Mouse (Mus musculus) kidney, adult 9 months (tissue): ENCODE data around the gene Noc2l.

ENCODE experiments used
- DNase-seq: peaks from one replicate; pipeline ENCODE4 v3.0.0; 2022

Gene Noc2l

DNA sequence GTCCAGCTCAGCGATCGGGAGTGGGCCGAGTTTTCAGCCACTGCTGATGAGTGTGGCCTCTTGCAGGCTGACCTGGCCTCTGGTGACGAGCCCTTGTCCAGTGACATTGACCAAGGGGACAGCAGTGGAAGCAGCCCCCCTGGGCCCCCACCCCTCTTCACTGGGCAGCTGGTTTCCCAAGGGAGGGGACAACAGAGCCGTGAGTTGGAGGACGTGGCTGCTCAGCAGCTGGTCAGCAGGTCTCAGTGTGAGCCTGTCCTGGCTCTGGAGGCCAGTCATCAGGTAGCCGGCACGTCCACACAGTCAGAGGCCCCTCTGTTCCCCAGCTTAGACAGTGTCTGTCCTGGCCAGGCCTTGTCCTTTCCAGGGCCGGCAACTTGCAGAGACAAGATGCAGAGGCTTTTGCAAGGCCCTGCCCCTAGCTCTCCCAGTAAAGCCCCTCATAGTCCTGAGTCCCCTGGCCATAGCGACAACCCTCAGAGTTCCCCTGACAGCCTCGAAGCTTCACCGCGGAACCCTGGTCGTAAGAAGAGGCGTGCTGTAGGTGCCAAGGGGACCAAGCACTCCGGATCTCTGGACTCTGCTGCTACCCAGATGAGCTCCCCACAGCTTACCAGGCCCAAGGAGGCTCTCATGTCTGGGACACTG lies 18.7 kb upstream of the Noc2l start:
- no peak for DNase-seq

DNA sequence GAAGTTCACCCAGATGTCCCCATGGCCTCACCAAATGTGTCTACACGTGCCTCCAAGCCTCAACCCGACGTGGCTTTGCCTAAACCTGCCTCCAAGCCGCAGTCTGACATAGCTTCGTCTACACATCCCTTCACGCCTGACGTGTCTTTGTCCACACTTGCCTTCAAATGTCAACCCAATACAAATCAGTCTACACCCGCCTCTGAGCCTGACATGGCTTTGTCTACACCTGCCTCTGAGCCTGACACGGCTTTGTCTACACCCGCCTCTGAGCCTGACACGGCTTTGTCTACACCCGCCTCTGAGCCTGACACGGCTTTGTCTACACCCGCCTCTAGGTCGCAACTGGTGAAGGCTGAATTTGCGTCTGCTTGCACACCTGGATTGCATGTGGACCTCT lies 18.0 kb upstream of the Noc2l start:
- DNase-seq: no peak

- DNase-seq: no peak
Measured at GRCm38 (mm10) chr4:156219936-156220335, 15.9 kb upstream of the Noc2l start.

GRCm38 (mm10) chr4:156224276-156224675 lies 11.5 kb upstream of the Noc2l start:
- DNase-seq: no peak

GRCm38 (mm10) chr4:156227752-156228392 lies 7.9 kb upstream of the Noc2l start:
- DNase-seq: no peak

DNA sequence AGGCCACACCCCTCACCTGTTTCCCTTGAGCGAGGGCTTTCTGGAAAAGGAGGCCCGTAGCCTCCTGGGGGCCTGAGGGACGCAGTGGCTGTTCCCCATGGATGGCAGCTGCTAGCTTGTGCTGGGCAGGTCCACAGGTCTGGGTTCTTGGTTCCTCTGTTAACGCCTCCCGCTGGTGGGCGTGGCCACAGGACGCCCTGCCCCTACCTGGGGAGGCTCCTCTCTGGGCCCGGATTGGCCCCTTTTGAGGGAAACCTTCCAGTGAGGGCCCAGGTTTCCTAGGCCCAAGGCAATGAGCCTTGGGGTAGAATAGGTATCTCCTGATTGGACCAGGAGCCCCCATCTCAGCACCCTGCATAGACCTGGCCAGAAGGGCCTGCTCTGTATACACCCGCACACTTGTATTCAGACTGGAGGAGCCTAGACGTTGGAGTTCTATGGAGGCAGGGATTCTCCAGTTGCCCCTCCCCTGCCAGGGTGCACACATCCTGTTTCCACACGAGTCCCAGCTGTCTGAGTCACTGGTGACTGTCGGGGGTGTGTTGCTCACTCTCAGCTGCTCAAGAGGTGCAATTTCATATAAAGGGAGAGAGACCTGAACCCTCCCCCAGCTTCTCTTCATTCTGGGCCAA lies 7.3 kb upstream of the Noc2l start:
- DNase-seq: peak; percentile 25

- no peak for DNase-seq
Measured at GRCm38 (mm10) chr4:156234021-156234501, 1.7 kb upstream of the Noc2l start.

- peak; percentile 67 for DNase-seq
Measured at GRCm38 (mm10) chr4:156234701-156235213, 1.1 kb upstream of the Noc2l start, which contains the start of gene Plekhn1. Gene Plekhn1 (minus strand): TSS chr4:156234857.

GRCm38 (mm10) chr4:156235360-156235770 lies 445 bp upstream of the Noc2l start:
- DNase-seq: peak; percentile 19

- no peak for DNase-seq
Measured at GRCm38 (mm10) chr4:156236651-156237447, 1.0 kb downstream of the Noc2l start.

DNA sequence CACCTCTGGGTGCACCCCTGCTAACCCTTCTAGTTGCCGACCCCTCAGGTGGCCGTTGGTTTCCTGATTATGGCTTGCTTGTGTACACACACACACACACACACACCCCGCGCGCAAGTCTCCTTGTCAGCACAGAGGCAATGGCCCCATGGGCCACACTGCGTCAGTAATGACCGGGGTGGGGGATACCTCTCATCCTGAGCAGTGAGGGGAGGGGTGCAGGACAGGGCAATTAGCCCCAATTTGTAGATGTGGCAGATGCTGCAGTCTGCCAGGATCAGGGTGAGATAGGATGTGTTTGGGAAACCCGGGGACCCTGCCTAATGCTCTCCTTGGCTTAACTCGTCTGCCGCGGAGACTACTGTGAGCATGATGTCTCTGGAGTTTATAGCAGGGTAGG lies 13.8 kb downstream of the Noc2l start:
- no peak for DNase-seq

GRCm38 (mm10) chr4:156251081-156251480 lies 15.3 kb downstream of the Noc2l start:
- DNase-seq: peak; percentile 15

DNA sequence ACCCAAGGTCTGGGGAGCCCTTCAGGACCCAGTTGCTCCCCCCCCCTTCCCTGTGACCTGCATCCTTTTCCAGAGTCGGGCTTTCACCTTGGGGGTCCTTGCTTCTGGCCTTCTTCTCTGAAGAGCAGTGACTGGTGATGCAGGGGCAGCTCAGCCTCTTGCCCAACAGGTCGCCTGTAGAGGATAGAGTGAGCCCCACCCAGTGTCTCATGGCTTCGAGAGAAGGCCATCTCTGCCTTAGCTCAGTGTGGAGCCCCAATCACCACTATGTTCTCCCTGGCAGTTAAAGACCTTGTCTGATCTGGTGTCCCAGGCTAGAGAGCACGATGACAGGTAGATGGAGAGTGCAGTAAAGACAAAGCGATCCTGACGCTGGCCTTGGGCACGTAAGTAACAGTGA lies 16.3 kb downstream of the Noc2l start:
- DNase-seq: no peak

DNA sequence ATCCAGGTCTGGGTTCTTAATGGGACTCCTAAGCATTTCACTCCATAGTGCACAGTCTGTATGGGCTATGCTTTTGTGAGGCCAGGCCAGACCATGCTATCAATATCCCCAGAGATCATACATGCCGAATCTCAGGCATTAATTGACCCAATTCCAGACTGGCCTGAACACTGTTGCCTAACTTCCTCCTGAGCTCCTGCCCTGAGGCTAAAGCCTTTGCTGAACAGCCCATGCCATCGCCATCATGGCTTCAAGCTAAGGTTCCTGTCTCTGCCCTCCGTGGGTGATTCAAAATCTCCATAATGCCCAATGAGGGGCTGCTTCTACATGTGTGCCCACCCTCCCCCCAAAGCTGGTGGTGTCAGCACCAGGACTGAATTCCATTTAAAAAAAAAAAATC lies 16.8 kb downstream of the Noc2l start:
- no peak for DNase-seq

DNA sequence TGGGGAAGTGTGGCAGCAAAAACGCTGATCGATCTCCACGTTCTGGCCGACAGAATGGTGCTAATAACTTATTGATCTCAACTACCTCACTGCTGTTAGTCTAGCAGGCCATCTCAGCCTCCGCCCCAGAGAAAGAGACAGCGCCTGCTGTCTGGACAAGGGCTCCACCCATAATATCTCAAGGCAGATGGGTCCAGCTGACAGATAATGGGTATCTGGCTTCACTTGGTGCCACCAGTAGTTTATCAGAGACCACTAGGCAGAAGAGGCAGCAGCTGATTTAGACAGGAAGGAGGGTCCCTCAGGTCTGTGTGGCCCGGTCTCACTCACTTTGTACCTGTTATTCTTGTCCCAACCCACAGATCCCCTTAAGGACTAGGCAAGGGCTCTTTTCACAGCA lies 17.2 kb downstream of the Noc2l start:
- DNase-seq: no peak

DNA sequence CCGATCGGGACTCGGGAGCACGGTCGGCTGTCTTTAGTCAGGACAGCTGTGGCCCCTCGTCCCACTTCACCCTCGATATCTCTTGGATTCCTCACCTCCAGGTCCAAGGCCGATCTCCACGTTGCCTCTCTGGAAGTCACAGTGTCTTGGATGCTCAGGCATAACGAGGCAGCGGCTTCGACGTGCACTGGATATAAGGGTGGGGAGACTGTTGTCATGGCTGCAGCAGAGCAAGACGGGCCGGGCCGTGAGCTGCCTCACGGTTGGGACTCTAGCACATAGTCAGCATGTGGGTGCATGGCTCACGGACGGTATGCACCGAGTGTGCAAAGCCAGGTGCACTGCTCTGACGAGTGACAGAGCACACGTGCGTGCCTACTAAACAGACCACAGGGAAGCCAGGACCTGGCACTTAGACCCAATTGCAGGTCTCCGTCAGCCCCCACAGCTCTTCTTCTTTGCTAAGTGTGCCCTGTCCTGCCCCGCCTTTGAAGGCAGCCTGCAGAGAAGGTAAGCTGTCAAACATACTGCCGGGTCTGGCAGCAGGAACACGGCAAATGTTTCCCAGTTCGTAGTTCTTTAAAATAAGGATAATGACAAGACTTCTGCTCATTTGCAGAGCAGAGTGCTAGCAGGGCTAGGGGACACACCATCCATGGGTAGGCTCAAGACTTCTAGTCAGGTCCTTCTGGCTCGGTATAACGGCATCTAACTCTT lies 18.7 kb downstream of the Noc2l start:
- DNase-seq: no peak

DNA sequence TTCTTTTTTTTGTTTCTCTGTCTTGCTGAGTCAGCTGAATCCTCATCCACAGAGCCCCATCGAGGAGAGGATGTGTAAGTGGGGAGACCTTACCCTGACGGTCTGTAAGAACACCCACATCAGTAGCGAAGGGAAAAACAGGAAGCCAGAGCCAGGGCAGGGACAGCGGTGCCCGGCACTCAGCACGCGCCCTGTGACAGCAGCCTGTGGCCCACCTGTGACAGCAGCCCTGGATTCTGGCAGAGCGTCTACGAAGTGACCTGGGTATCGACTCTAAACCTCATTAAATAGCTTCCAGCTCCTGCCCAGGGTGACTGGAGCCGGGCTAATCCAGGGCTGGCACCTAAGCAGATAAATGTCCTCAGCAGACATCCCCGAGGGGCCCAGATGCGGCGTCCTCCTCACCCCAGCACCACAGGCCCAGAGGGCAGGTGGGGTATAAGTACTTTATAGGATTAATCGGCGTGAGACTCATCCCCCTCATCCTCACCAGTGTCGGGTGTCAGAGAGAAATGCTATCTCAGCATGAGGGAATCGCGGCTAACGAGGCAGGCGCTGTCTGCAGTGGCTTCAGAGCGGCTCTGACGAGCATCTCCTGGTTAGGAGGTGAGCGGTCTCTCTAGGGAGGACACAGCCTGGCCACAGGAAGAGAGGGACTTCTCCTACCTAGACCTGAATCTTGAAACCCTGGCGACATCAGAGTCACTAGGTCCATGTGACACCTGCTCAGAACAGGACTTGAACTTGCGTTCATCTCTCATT lies 19.4 kb downstream of the Noc2l start, which contains the start of gene Samd11:
TSS of gene Samd11 (minus strand) at position 580 of the 762 bp plus-strand sequence.
- DNase-seq: no peak
